Mouse (Mus musculus) liver, embryonic 14.5 days (tissue): Measurements from ENCODE around the gene Il1f10.

ENCODE experiments used
- CTCF ChIP-seq: IDR thresholded peaks from 2 replicates; pipeline ENCODE4 v1.5.1; 2016; ENCODE audit warnings: antibody characterized with exemption, low read depth, control low read depth
- EP300 ChIP-seq: IDR thresholded peaks from 2 replicates; pipeline ENCODE4 v1.6.1; 2016; ENCODE audit warnings: antibody characterized with exemption, low read depth

DNA sequence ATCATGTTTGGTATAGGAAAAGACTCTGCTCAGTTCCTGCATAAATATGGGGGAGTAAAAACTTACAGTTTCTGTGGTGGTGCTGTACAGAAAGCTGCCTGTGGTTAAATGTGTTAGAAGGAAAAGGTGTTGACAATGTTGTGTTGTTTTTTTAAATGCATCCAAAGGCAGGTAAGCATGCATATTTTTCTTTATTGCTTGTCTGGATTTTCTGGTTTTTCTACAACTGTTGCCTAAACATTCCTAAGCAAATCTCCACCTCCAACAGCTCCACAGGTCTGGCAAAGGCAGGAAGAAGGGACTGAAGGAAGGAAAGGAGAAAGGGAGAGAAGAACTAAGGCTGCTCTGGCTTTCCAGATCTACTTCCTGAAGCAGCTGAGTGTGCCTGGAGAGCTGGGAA is 14.3 kb upstream of the Il1f10 start, which contains the start of gene Il1f5:
- TF ChIP-seq CTCF (no peak), EP300 (no peak)
